Mouse (Mus musculus): Measurements from ENCODE around the gene Cmbl.
A peak's percentile ranks its signal among the peaks of the same experiment; 100 is the strongest.

Cmbl gene

GRCm38 (mm10) chr15:31619521-31619920 lies 54.3 kb downstream of the Cmbl start:
- no peak for DNase-seq (ENCODE audit: low spot score in 2 of 2)

GRCm38 (mm10) chr15:31627277-31628154 lies 62.3 kb downstream of the Cmbl start:
- no peak for DNase-seq (ENCODE audit: low spot score in 2 of 2)

- no peak for DNase-seq (ENCODE audit: low spot score in 2 of 2)
Observed at GRCm38 (mm10) chr15:31628180-31628579, 63.0 kb downstream of the Cmbl start.

GRCm38 (mm10) chr15:31629556-31629955 lies 64.4 kb downstream of the Cmbl start:
- DNase-seq (ENCODE audit: low spot score in 2 of 2) = no peak

GRCm38 (mm10) chr15:31631396-31631858 lies 66.2 kb downstream of the Cmbl start:
- DNase-seq (ENCODE audit: low spot score in 2 of 2) = no peak

DNA sequence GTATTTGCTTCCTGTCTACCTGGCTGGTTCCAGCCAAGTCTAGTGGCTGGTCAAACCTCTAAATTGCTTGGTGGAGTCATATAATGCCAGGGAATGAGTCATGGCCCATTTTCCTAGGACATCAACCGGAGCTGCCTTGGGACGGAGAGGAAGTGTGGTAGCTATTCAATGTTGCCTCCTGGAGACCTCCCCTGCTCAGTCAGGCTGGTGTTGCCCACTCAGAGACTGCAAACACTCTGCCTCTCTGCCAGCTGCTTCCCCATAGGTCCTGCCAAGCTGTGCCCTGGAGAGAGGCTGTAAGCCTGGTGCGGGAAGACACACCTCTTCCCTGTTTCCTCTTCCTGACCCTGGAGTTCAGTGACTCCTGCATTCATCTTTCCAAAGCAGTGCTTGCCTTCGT lies 67.3 kb downstream of the Cmbl start:
- DNase-seq (ENCODE audit: low spot score in 2 of 2) = no peak

- peak; percentile 22 to 77 for DNase-seq (ENCODE audit: low spot score in 2 of 2)
Observed at GRCm38 (mm10) chr15:31634582-31634981, 69.4 kb downstream of the Cmbl start.

- DNase-seq (ENCODE audit: low spot score in 2 of 2) = no peak
Observed at GRCm38 (mm10) chr15:31636091-31636595, 71.0 kb downstream of the Cmbl start.

Data from left cerebral cortex, adult 9 months (tissue).